Mouse (Mus musculus) myocyte (in vitro differentiated cells): ENCODE measurements around the gene Usp22.

Source experiments
- E2F4 ChIP-seq: IDR thresholded peaks from one replicate; pipeline ENCODE4 v1.6.1; 2011; ENCODE audit warnings: mild to moderate bottlenecking, control low read depth, moderate library complexity; ENCODE audit not compliant: insufficient read depth
- MYOD1 ChIP-seq, 3 experiments: IDR thresholded peaks; one replicate each; pipeline ENCODE4 v1.6.1; 2011; ENCODE audit warnings: control low read depth in 2 of 3, low read depth in 2 of 3, mild to moderate bottlenecking in 2 of 3, moderate library complexity in 1 of 3; ENCODE audit not compliant: insufficient read length in 2 of 3, control insufficient read depth in 1 of 3
- POLR2A ChIP-seq: IDR thresholded peaks from one replicate; pipeline ENCODE4 v1.6.1; 2011; ENCODE audit warnings: low read depth, mild to moderate bottlenecking, control low read depth, moderate library complexity; ENCODE audit not compliant: insufficient read length
- REST ChIP-seq: IDR thresholded peaks from one replicate; pipeline ENCODE4 v1.6.1; 2011; ENCODE audit warnings: mild to moderate bottlenecking, control low read depth, moderate library complexity; ENCODE audit not compliant: insufficient read depth, insufficient read length
- TCF3 ChIP-seq: IDR thresholded peaks from one replicate; pipeline ENCODE4 v1.6.1; 2011; ENCODE audit warnings: low read depth, control low read depth; ENCODE audit not compliant: insufficient read length

DNA sequence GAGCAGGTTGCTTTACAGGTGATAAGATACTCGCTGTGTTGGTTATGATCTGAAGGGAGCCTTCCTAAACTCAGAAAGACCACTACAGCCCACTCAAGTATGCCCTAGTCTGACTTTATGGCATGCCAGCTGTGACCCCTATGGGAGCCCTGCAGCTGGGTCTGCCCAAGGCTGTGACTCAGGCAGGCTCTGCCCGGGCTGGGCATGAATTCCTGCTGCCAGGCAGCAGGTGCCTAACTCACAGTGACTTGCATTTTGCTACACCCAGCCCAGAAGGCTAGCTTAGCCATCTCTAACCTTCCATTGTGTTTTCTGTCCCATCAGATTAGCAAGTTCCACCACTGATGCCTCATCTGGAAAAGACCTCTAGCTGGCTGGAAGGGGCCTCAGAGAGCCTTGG, 28.0 kb upstream of the Usp22 start:
- TF ChIP-seq POLR2A (no peak), MYOD1 (IDR thresholded peaks at IDR 0.05; ENCODE audit: control insufficient read depth in 1 of 3, insufficient read length in 2 of 3, low read depth in 2 of 3) (peak in 2 of 3 experiments; percentile 12 to 72), TCF3 (no peak), E2F4 (no peak), REST (no peak)
